Mouse (Mus musculus) layer of hippocampus, adult 9-10 months (tissue): ENCODE measurements at regions not wholly inside any gene's neighbourhood (a gene's known extent, or its start where the extent isn't known, plus 50 kb on each side); places are given as distances from the start of the nearest gene placed in this dataset.

Experiments used
- DNase-seq: peaks from one replicate; pipeline ENCODE4 v3.0.0; 2022; ENCODE audit warnings: low spot score

- peak; percentile 72 for DNase-seq
Observed at GRCm38 (mm10) chr14:25377900-25378716, 80.9 kb upstream of the Zmiz1 start.

GRCm38 (mm10) chr14:25378717-25379224 is 80.2 kb upstream of the Zmiz1 start:
- no peak for DNase-seq

- DNase-seq = no peak
Observed at GRCm38 (mm10) chr14:25383169-25383824, 75.7 kb upstream of the Zmiz1 start.

- no peak for DNase-seq
Observed at GRCm38 (mm10) chr14:25385644-25386043, 73.3 kb upstream of the Zmiz1 start.

GRCm38 (mm10) chr14:25387780-25388179 is 71.2 kb upstream of the Zmiz1 start:
- DNase-seq = no peak

- DNase-seq = no peak
Observed at GRCm38 (mm10) chr14:25389314-25389713, 69.7 kb upstream of the Zmiz1 start.

- no peak for DNase-seq
Observed at GRCm38 (mm10) chr14:25392412-25392811, 66.6 kb upstream of the Zmiz1 start.

GRCm38 (mm10) chr14:25392940-25393339 is 66.0 kb upstream of the Zmiz1 start:
- DNase-seq = no peak

- no peak for DNase-seq
Observed at GRCm38 (mm10) chr14:25394931-25395330, 64.1 kb upstream of the Zmiz1 start.

- no peak for DNase-seq
Observed at GRCm38 (mm10) chr14:25396990-25397531, 61.9 kb upstream of the Zmiz1 start.

GRCm38 (mm10) chr14:25397751-25398150 is 61.2 kb upstream of the Zmiz1 start:
- DNase-seq = no peak

- DNase-seq = no peak
Observed at GRCm38 (mm10) chr14:25398745-25399144, 60.2 kb upstream of the Zmiz1 start.

- no peak for DNase-seq
Observed at GRCm38 (mm10) chr14:25399286-25399685, 59.7 kb upstream of the Zmiz1 start.

GRCm38 (mm10) chr14:25401104-25401963 is 57.7 kb upstream of the Zmiz1 start:
- no peak for DNase-seq

GRCm38 (mm10) chr14:25402409-25402808 is 56.6 kb upstream of the Zmiz1 start:
- DNase-seq = no peak

- DNase-seq = no peak
Observed at GRCm38 (mm10) chr14:25405191-25405590, 53.8 kb upstream of the Zmiz1 start.

GRCm38 (mm10) chr14:25406059-25406458 is 52.9 kb upstream of the Zmiz1 start:
- no peak for DNase-seq

- no peak for DNase-seq
Observed at GRCm38 (mm10) chr14:25406613-25407012, 52.4 kb upstream of the Zmiz1 start.

- DNase-seq = no peak
Observed at GRCm38 (mm10) chr14:25407111-25407510, 51.9 kb upstream of the Zmiz1 start.
